Mouse (Mus musculus) stomach, embryonic 14.5 days (tissue): ENCODE measurements around the gene Man2a2. TPM values are rescaled to one million over a fixed set of nuclear protein-coding genes. Genes with fewer than 3 reads are reported as not detected.

ENCODE experiments used
- ATAC-seq: fragments of 200-750 bp; cut with Nextera tagmentation; 2 replicates; pipeline ENCODE4 v1.8.0; 2017; ENCODE audit warnings: low read depth, moderate TSS enrichment; ENCODE audit not compliant: insufficient number of reproducible peaks, insufficient read depth, low FRiP score
- H3K27ac ChIP-seq: fragments of 300-500 bp; sonication (generic); 2 replicates; pipeline ENCODE4 v1.5.1; 2014; ENCODE audit warnings: mild to moderate bottlenecking, low read length, moderate library complexity, mixed read lengths
- H3K27me3 ChIP-seq: fragments of 300-500 bp; sonication (generic); 2 replicates; pipeline ENCODE4 v1.6.1; 2014; ENCODE audit warnings: low read length, control low read depth, mixed read lengths; ENCODE audit not compliant: control insufficient read depth, insufficient read depth
- H3K36me3 ChIP-seq: fragments of 300-500 bp; sonication (generic); 2 replicates; pipeline ENCODE4 v1.6.1; 2014; ENCODE audit warnings: mild to moderate bottlenecking, control low read depth, low read length, moderate library complexity, mixed read lengths; ENCODE audit not compliant: control insufficient read depth, insufficient read depth
- H3K4me1 ChIP-seq: fragments of 300-500 bp; sonication (generic); 2 replicates; pipeline ENCODE4 v1.6.1; 2014; ENCODE audit warnings: low read length, control low read depth, mixed read lengths; ENCODE audit not compliant: control insufficient read depth, insufficient read depth
- H3K4me2 ChIP-seq: fragments of 300-500 bp; sonication (generic); replicated peaks from 2 replicates; pipeline ENCODE4 v1.6.1; 2014; ENCODE audit warnings: low read depth, low read length, control low read depth
- H3K4me3 ChIP-seq: fragments of 300-500 bp; sonication (generic); 2 replicates; pipeline ENCODE4 v1.5.1; 2014; ENCODE audit warnings: low read depth, low read length, control low read depth
- H3K9ac ChIP-seq: fragments of 300-500 bp; sonication (generic); replicated peaks from 2 replicates; pipeline ENCODE4 v1.6.1; 2014; ENCODE audit warnings: low read depth, mild to moderate bottlenecking, control low read depth, low read length, moderate library complexity, mixed read lengths
- H3K9me3 ChIP-seq: fragments of 300-500 bp; sonication (generic); 2 replicates; pipeline ENCODE4 v1.6.1; 2016; ENCODE audit warnings: low read depth, low read length, control low read depth; ENCODE audit not compliant: control insufficient read depth
- WGBS: fragments of 180-500 bp; shearing (Covaris S2); extraction: QIAGEN DNeasy Blood & Tissue Kit; methylation state at CpG from one replicate; pipeline ENCODE4 v1.1.7; 2014; 5-methylcytosine and 5-hydroxymethylcytosine counted together
- polyA plus RNA-seq: library from polyadenylated mRNA; unstranded; fragments of >200 nt; fragmentation: Nextera tagmentation; extraction: Ambion mirVana; gene quantifications from 2 replicates; pipeline ENCODE4 v1.2.1, GENCODE M21; 2014

Gene Man2a2
- polyA plus RNA-seq, 1 experiment from 2014 or later, result 19.8 TPM

DNA sequence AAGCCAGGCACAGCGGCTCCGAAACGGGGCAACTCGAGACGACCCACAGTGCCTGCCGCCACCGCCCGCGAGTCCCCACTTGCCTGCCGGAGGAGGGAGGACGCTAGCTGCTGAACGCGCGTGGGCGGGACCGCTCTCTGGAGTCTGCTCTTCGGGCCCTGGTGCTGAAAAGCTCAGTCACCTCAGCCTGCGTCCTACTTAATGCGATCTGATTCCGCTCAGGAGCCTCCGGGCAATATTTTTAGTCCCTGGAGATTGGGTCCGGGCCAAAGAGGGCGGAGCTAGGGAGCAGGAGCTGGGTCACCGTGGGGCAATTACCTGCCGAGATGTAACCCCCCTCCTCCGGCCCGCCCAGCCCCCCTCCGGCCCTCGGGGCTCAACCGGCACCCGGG lies 530 bp downstream of the Man2a2 start:
- Histone ChIP-seq H3K36me3 (peaks cover 28% of the 10 kb centered on the region), H3K9me3 (no peaks in the 10 kb centered on the region), H3K27me3 (no peaks in the 10 kb centered on the region), H3K4me1 (peaks cover 12% of the 10 kb centered on the region; the same call in 1 of the 2 replicates), H3K9ac (peak overlapping the region; percentile 73), H3K4me3 (peak overlapping the region; percentile 80), H3K4me2 (peak overlapping the region; percentile 78), H3K27ac (peak overlapping the region; percentile 75; the same call in 1 of the 2 replicates)
- ATAC-seq, result peak; percentile 33
- under 1% methylated on average over 31 of the region's 31 CpGs for WGBS

DNA sequence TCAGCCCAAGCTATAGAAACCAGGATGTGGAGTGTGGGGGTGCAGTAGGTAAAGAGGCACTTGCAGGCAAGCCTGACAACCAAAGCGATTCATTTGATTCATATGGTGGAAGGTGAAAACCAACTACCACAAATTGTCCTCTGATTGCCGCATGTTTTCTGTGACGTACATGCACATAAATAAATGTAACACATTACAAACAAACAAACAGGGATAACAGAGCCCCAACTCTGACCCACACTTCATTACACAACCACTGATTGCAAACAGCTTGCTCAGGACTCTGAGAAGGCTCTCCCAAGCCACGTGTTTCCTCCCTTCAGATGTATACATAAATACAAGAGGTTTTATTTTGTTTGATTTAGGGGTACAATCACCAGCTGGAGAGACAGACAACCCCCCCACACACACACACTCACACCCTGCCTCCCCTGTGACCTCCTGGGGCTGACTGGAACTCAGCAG lies 1.2 kb downstream of the Man2a2 start:
- Histone ChIP-seq H3K9ac (peak overlapping the region; percentile 73), H3K27me3 (no peaks in the 10 kb centered on the region), H3K4me2 (peak overlapping the region; percentile 78), H3K27ac (peak overlapping the region; percentile 75; the same call in 1 of the 2 replicates), H3K4me3 (peak overlapping the region; percentile 80), H3K9me3 (no peaks in the 10 kb centered on the region), H3K4me1 (peaks cover 12% of the 10 kb centered on the region; the same call in 1 of the 2 replicates), H3K36me3 (peaks cover 28% of the 10 kb centered on the region)
- 29% methylated on average over 4 of the region's 4 CpGs for WGBS
- no peak for ATAC-seq

DNA sequence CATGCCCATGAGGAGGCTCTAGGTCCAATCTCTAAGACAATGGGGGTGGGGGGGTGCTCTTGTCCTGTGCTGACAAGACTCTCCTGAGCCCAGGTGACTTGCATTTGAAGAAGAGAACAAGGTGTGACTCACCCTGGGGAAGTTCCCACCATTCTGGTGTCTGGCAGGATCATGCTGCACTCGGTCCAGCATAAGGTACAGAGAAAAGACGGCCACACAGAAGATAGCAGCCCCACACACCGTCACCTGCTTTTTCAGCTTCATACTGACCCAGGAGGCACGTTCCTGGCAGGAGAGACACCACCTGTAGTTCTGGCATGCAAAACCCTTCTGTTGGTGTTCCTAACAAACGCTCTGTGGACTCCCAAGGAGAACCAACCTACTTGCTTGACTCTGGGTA lies 1.7 kb downstream of the Man2a2 start:
- Histone ChIP-seq H3K4me1 (peaks cover 12% of the 10 kb centered on the region; the same call in 1 of the 2 replicates), H3K9me3 (no peaks in the 10 kb centered on the region), H3K27me3 (no peaks in the 10 kb centered on the region), H3K4me2 (peak overlapping the region; percentile 78), H3K36me3 (peaks cover 28% of the 10 kb centered on the region), H3K4me3 (peak overlapping the region; percentile 80), H3K27ac (peak overlapping the region; percentile 75; the same call in 1 of the 2 replicates), H3K9ac (no peak overlapping the region)
- no peak for ATAC-seq
- 59% methylated on average over 5 of the region's 5 CpGs for WGBS

DNA sequence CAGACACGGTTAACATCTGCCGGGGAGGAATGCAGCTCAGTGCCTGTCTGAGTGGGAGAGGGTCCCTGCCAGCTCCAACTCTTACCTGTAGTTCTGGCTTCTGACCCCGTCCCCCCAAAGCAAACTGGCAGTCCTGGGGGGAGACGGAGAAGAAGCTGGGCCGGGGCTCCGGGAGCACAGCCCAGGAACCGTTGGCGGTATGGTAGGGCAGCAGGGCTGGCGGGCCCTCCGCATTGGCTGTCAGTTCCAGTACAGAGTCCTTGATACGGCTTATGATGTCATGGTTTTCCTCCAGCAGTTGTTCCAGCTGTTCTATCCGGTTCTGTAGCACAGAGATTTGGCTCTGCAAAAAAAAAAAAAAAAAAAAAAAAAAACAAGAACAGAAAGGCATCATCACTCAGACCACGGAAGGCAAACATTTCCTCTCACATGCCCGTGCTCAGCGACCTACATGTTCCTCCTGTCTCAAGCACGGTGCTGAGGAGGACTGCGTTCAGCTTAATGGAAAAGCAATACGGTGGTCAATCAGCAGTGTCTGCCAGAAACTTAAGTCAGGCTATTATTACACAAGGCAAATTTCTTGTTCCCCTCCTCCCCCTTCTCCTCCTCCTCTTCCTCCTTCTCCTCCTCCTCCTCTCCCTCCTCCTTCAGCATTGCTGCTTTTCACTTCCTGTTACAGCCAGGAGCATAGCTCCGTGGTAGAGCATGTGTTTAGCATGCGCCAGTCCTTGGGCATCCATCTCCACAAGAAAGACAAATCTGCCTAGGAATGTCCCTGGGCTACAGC lies 2.3 kb downstream of the Man2a2 start:
- ATAC-seq, result no peak
- Histone ChIP-seq H3K27me3 (no peaks in the 10 kb centered on the region), H3K9me3 (no peaks in the 10 kb centered on the region), H3K27ac (no peak overlapping the region; the same call in 1 of the 2 replicates), H3K4me2 (no peak overlapping the region), H3K9ac (no peak overlapping the region), H3K36me3 (peaks cover 32% of the 10 kb centered on the region), H3K4me3 (0 out of 2 replicates have a peak overlapping the region, but pooled peaks have one; percentile 80), H3K4me1 (peaks cover 12% of the 10 kb centered on the region; the same call in 1 of the 2 replicates)
- WGBS, result 69% methylated on average over 20 of the region's 20 CpGs

DNA sequence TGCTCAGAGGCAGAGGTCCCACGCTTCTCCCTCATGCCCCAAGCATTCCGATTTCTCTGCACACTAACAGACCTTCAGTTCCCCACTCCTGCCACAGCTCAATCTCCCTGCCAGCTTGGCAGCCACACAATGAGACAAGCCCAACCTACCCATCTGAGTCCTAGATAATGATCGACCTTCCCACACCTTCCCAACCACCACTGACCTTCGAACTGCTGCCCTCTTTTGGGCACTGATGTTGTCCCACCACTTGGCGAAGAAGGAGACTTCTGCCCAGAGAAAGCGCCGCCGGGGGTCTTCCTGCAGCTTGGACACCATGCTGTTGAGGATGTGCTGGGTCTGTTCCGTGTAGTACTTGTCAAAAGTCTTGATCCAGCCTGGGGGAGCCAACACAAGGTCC lies 3.2 kb downstream of the Man2a2 start:
- 84% methylated on average over 9 of the region's 9 CpGs for WGBS
- H3K9me3 ChIP-seq, result no peaks in the 10 kb centered on the region
- no peak overlapping the region for H3K9ac ChIP-seq
- H3K4me3 ChIP-seq, result no peak overlapping the region
- ATAC-seq, result no peak
- no peak overlapping the region for H3K27ac ChIP-seq
- peaks cover 12% of the 10 kb centered on the region; the same call in 1 of the 2 replicates for H3K4me1 ChIP-seq
- no peak overlapping the region for H3K4me2 ChIP-seq
- no peaks in the 10 kb centered on the region for H3K27me3 ChIP-seq
- H3K36me3 ChIP-seq, result peaks cover 40% of the 10 kb centered on the region

DNA sequence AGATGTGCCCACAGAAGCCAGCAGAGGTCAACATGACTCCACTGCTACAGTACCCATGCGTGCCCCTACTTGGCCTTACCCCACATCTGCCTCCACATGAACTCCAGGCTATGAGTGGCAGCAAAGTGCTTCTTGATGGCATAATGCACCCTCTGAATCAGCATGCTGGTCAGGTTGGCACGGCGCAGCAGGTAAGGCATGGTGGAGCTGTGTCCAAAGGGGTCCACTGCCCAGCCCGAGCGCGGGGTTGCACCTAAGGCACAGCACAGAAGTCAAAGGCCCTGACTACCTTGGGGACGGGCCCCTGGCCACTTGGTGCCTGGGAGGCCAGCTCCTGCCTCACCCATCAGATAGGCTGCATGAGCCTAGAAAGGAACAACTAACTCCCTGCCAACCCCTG lies 3.9 kb downstream of the Man2a2 start:
- no peak overlapping the region for H3K27ac ChIP-seq
- H3K27me3 ChIP-seq, result no peaks in the 10 kb centered on the region
- H3K9me3 ChIP-seq, result no peaks in the 10 kb centered on the region
- H3K4me3 ChIP-seq, result no peak overlapping the region
- H3K4me2 ChIP-seq, result no peak overlapping the region
- no peak for ATAC-seq
- H3K36me3 ChIP-seq, result peaks cover 48% of the 10 kb centered on the region
- 98% methylated on average over 7 of the region's 7 CpGs for WGBS
- H3K9ac ChIP-seq, result no peak overlapping the region
- peaks cover 12% of the 10 kb centered on the region; the same call in 1 of the 2 replicates for H3K4me1 ChIP-seq

DNA sequence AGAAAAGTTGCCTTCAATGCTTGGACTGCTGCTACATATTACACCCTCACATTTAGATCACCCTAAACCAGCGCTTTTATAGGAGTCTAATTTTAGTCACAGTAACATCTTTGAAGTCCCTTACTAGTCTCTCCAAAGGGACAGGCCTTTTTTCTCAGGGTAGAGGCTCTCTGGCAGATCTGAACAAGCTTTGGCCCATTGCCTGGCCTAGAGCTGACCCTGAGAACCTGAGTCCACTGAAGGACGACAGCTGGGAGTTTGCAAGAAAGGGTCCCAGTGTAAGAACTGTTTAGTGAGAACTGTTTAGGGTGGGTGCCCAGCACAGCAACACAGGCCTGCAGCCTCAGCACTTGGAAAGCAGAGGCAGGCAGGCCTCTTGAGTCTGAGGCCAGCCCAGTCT lies 5.4 kb downstream of the Man2a2 start:
- Histone ChIP-seq H3K36me3 (peaks cover 59% of the 10 kb centered on the region), H3K4me1 (peaks cover 12% of the 10 kb centered on the region; the same call in 1 of the 2 replicates), H3K27me3 (no peaks in the 10 kb centered on the region), H3K9me3 (no peaks in the 10 kb centered on the region), H3K4me3 (no peak overlapping the region), H3K9ac (no peak overlapping the region), H3K4me2 (no peak overlapping the region), H3K27ac (no peak overlapping the region)
- 74% methylated on average over 2 of the region's 2 CpGs for WGBS
- no peak for ATAC-seq

DNA sequence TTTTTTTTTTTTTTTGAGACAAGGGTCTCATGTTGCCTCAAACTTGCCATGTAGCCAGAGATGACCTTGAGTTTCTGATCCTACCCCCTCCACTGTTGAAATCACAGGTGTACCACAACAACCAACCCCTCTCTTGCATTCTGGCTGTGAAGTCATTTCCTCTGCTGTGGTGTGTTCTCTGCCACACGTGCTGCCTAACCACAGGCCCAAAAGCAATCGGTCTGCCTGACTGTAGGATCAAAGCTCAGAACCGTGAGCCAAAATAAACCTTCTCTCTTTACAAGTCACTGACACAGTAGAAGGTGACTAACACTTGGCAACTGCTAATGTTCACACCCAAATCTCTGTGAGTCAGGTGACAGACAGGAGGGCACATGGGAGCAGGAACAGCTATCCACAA lies 10.7 kb downstream of the Man2a2 start:
- no peak overlapping the region for H3K4me3 ChIP-seq
- H3K4me1 ChIP-seq, result no peaks in the 10 kb centered on the region
- ATAC-seq, result no peak
- no peak overlapping the region for H3K27ac ChIP-seq
- no peak overlapping the region for H3K4me2 ChIP-seq
- WGBS, result 61% methylated on average over 3 of the region's 3 CpGs
- peaks cover 55% of the 10 kb centered on the region for H3K36me3 ChIP-seq
- H3K9ac ChIP-seq, result no peak overlapping the region
- H3K9me3 ChIP-seq, result no peaks in the 10 kb centered on the region
- H3K27me3 ChIP-seq, result no peaks in the 10 kb centered on the region
